Mouse (Mus musculus): ENCODE results near the gene Naalad2.
"Not testable (repeated sequence)": the region's sequence is repeated elsewhere in the genome, so short reads cannot be mapped to it uniquely, and the experiment has no call there.

Naalad2 gene

DNA sequence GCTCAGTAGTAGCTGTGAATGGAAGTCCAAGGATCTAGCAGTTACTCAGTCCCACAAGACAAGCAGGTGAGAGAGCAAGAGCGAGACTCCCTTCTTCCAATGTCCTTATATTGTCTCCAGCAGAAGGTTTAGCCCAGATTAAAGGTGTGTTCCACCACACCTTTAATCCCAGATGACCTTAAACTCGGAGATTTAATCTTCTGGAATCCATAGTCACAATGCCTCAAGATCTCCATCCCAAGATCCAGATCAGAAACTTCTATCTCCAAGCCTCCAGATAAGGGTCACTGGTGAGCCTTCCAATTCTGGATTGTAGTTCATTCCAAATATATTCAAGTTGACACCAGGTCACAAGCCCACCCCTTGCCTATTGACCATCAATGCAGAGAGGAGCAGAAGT is at the start of gene Naalad2:
Naalad2 (minus strand) TSS at position 101 of the 400 bp plus-strand sequence.
- not testable (repeated sequence) for DNase-seq (ENCODE audit: low read depth, low spot score)

DNA sequence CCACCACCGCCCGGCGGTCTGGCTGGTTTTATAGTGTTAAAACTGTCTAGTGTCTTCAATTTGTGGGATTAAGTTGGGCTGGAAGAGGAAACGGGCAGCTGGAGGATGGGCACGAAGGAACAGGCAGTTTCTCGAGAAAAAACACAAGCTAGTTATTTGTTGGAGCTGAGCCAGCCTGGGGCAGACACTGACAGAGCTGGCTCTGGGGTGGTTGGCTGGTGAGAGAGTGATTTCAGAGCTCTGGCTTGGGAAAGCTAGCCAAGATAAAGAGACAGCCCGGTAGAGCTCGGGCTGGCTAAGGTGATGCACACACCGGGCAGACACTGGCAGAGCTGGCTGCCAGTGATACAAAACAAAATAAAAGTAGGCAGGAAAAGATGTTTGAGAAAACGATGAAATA is 28.9 kb upstream of the Naalad2 start:
- no peak for DNase-seq (ENCODE audit: low read depth, low spot score)

- DNase-seq (ENCODE audit: low read depth, low spot score) = no peak
These were observed 27.6 kb upstream of the Naalad2 start, which contains the start of gene Mbd3l2 for GRCm38 (mm10) chr9:18430354-18430753. Mbd3l2 (plus strand) TSS chr9:18430654.

DNA sequence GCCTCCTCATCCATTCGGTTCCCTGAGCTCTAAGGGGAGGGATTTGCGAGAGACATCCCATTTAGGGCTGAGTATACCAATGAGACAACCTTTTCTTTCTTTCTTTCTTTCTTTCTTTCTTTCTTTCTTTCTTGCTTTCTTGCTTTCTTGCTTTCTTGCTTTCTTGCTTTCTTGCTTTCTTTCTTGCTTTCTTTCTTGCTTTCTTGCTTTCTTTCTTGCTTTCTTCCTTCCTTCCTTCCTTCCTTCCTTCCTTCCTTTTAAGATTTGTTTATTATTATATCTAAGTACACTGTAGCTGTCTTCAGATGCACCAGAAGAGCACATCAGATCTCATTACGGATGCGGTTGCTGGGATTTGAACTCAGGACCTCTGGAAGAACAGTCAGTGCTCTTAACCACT is 9.6 kb upstream of the Naalad2 start:
- DNase-seq (ENCODE audit: low read depth, low spot score) = not testable (repeated sequence)

- no peak for DNase-seq (ENCODE audit: low read depth, low spot score)
These were observed 1.3 kb upstream of the Naalad2 start, which contains the start of gene Ubtfl1 for GRCm38 (mm10) chr9:18404118-18404517. Ubtfl1 (plus strand) TSS chr9:18404418.

GRCm38 (mm10) chr9:18399629-18400028 is 3.2 kb downstream of the Naalad2 start:
- DNase-seq (ENCODE audit: low read depth, low spot score) = no peak

- DNase-seq (ENCODE audit: low read depth, low spot score) = peak; percentile 6
These were observed 17.0 kb downstream of the Naalad2 start for GRCm38 (mm10) chr9:18385782-18386181.

DNA sequence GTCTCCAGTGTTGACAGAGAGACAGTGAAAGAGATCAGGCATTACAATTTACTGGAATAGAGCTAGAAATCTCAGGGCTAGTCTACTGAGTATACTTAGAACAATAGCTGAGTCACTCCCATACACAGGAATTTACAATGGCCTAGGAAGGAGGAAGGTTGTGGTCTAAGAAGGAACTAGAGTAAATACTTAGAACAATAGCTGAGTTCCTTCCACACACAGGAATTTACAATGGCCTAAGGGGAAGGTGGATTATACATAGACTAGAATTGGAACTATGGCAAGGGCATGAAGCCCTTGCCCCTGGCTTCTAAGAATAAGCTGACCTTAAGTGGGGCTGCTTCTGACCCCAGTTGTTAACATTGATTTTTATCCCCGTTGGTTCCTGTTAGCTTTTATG is 29.8 kb downstream of the Naalad2 start:
- DNase-seq (ENCODE audit: low read depth, low spot score) = not testable (repeated sequence)

GRCm38 (mm10) chr9:18319990-18320389 is 82.8 kb downstream of the Naalad2 start:
- no peak for DNase-seq (ENCODE audit: low read depth, low spot score)

GRCm38 (mm10) chr9:18298301-18298700 is 104.5 kb downstream of the Naalad2 start:
- DNase-seq (ENCODE audit: low read depth, low spot score) = no peak

DNA sequence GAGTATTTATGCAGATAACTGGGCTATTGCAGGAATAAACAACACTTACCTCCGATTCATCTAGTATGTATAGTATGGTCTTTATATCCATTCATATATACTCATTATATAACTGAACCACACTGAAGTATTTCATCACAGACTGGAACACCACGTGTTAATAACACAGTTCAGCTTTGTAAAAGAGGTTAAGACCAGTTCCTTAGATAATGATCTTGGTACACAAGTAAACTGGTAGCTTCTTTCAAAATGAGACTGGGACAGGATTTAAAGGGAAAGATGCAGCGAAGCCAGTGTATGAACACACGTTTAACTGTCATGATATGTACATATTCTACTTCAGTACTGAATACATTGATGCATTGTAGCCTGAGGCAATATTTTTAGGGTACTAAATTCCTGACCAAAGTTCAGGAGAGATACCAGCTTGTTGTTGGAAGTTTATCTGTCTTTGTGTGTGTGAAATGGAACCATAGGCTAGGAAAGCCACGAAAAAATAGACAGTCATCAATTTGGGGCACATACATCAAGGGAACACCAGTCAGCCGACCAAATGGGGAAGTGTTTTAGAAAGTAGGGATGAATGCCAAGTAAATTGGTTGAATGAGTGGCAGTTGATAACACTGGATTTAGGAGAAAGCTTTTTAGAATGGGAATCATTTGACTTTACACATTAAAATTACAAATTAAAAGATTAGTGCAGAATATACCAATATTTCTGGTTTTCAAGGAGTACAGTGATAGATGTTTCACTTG is 109.6 kb downstream of the Naalad2 start:
- no peak for DNase-seq (ENCODE audit: low read depth, low spot score)

DNA sequence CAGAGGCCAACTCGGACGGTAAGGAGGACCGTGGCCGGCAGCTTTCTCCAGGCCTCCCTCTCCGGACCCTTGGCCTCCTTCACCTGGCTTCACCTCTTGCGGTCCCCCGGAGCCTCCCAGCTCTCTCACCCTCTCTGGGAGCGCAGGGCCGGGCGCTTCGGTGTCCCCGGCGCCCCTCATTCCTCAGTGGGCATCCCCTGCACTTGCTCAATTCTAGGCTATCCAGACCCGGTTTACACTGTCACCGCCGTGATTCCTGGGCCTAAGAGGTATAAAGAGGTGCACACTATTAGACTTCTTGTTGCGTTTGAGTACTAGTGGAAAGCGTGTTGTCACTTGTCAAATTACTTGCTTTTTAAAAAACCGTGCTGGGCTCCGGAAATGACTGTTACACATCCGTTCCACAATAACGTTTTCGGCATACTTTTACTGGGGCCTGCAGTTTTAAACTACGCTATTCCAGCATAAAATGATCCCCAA is 110.3 kb downstream of the Naalad2 start:
- no peak for DNase-seq (ENCODE audit: low read depth, low spot score)

DNA sequence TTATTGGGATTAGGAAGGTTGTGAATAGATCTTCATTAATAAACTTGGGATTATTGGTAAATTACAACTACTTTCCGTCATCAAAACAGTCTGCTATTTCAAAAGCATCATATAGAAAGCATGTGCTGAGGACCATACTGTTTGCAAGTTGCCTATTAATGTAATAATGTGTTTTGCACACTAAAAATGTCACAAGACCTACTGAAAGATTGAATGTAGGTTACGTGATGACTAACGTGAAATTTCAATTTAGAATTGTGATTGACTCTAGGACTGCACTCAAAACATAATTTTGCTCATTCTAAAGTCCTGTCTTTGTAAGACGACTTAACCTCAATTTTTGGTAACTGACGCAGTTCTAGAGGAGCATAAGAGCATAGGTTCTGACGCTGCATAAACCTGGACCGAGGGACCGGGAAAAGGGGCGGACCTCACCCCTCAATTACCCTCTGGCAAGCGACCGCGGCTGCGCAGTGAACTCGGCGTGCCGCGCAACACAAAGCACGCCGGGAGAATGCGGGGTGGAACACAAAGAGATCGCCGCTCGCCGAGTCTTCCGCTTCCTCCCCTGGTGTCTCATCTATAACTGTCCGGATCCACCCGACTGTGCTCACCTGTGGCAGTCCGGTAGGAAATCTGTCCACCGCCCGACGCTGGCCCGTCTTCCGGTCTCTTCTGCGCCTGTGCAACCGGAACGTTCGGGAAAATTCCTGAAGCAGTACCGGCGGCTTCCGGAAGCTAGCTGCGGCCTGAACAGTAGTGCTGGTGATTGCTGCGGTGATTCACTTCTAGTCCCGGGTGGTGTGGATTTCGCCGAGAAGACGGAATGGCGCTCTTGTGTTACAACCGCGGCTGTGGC is 111.0 kb downstream of the Naalad2 start, which contains the start of gene Chordc1:
Chordc1 (plus strand) TSS at position 555 of the 859 bp plus-strand sequence.
- peak; percentile 98 for DNase-seq (ENCODE audit: low read depth, low spot score)

- DNase-seq (ENCODE audit: low read depth, low spot score) = not testable (repeated sequence)
These were observed 124.1 kb downstream of the Naalad2 start for GRCm38 (mm10) chr9:18278693-18279092.

DNA sequence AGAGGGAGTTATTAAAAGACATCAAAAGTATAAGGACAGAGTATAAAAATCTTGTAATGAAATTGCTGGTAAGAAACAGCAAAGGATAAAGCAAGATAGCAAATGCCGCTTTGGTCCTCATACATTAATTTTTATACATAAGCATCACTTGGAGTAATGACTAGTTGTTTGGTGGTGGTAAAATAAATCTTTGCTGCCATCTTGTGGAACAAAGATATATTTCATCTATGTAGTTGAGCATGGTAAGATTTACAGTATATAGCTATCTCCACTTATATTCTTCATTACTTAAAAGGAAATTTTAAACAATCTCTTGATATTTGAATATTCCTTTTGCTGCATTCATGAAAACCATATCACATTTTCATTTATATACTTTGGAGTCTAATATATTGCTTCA is 125.3 kb downstream of the Naalad2 start:
- no peak for DNase-seq (ENCODE audit: low read depth, low spot score)

- DNase-seq (ENCODE audit: low read depth, low spot score) = no peak
These were observed 126.0 kb downstream of the Naalad2 start for GRCm38 (mm10) chr9:18276844-18277243.

- no peak for DNase-seq (ENCODE audit: low read depth, low spot score)
These were observed 126.9 kb downstream of the Naalad2 start for GRCm38 (mm10) chr9:18275901-18276300.

All from skeletal muscle tissue, adult 2 months (tissue).